Mouse (Mus musculus): ENCODE measurements around the gene Dync1h1. TPM values are rescaled to one million over a fixed set of nuclear protein-coding genes. Genes with fewer than 3 reads are reported as not detected.

Dync1h1 gene
- polyA plus RNA-seq (2017; shearing (Covaris generic)) = 32.0 TPM

GRCm38 (mm10) chr12:110601241-110602218 lies at the start of gene Dync1h1:
Gene Dync1h1 (plus strand): TSS chr12:110601452.

DNA sequence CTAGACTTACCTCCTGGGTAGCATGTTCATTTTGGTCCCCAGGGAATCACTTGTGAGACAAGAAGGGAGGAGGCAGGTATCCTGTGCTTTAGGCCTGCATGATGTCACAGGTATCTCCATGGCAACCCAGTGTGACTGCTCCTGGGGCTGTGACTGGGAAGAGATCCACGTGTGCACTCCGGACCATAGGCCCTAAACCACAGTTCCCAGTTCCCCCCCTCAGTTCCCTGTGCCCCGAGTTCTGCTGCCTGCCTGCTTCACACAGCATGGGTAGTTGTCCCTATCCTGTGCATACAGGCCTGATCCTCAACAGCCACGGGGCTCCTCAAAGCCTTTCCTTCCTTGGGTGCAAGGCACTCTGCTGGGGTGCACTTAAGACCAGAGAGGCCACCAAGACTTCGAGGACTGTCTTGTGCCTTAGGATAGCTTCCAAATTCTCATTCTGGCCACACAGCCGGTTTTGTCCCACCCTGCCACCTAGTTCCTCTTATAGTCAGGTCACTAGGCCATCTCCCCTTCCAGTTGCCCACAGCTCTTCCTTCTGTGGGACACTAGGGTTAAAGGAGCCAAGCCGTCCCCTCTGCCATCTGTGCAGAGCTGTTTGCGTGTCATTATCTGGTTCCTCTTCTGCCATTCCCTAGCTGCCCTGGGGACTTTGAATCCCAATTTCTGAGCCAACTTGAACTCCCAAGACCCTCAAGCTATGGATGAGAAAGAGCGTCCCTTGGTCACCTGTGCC lies 81.5 kb downstream of the Dync1h1 start, which contains the start of gene 1700001K19Rik:
Gene 1700001K19Rik (minus strand): TSS at position 59 of the 739 bp plus-strand sequence.

DNA sequence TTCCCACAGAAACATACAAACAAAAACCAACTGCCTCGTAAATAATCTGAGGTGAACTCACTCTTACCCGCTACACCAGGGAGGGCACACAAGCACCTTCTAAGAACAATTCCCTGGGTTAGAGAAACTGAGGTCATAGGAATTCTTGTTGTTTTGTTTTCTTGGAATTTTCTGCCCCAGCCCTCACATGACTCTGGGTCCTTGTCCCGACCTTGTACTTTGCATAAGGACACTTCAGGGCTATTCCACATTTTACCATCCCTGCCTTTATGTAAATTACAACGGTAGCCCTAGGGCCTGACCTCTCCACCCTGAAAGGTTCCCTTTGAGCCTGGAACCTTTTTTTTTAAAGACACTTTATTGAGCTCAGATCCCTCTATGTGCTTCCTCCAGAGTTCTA lies 101.3 kb downstream of the Dync1h1 start, which contains the start of gene Hsp90aa1:
Gene Hsp90aa1 (minus strand): TSS at position 173 of the 400 bp plus-strand sequence.

Other genes starting within 250 kb of the Dync1h1 start
- 261 TPM for gene Ppp2r5c, start 154.3 kb upstream of the Dync1h1 start, polyA plus RNA-seq (2017; shearing (Covaris generic))
- not detected for gene 1700001K19Rik, start 81.2 kb downstream of the Dync1h1 start, polyA plus RNA-seq (2017; shearing (Covaris generic))
- 322 TPM for gene Hsp90aa1, start 101.3 kb downstream of the Dync1h1 start, polyA plus RNA-seq (2017; shearing (Covaris generic))
- gene Wdr20, start 136.5 kb downstream of the Dync1h1 start, polyA plus RNA-seq (2017; shearing (Covaris generic)) = 60.5 TPM
- not detected for gene Mok, start 239.5 kb downstream of the Dync1h1 start, polyA plus RNA-seq (2017; shearing (Covaris generic))
- gene Zfp839, start 248.8 kb downstream of the Dync1h1 start, polyA plus RNA-seq (2017; shearing (Covaris generic)) = 2.1 TPM

Data from inflammation-experienced regulatory T-cells, adult 16 weeks (primary cell).